Mouse (Mus musculus) midbrain, postnatal 0 days (tissue): Measurements from ENCODE around the gene Hmgb1. TPM values are rescaled to one million over a fixed set of nuclear protein-coding genes. Genes with fewer than 3 reads are reported as not detected.

Source experiments
- ATAC-seq: fragments of 200-750 bp; cut with Nextera tagmentation; 2 replicates; pipeline ENCODE4 v1.8.0; 2017; ENCODE audit warnings: moderate number of reproducible peaks, mild to moderate bottlenecking, moderate TSS enrichment, moderate library complexity; ENCODE audit not compliant: low FRiP score
- DNase-seq: peaks from one replicate; pipeline ENCODE4 v3.0.0-alpha.2; 2015; ENCODE audit warnings: low spot score
- H3K27ac ChIP-seq: fragments of 300-500 bp; sonication (generic); 2 replicates; pipeline ENCODE4 v1.5.1; 2014; ENCODE audit warnings: low read depth, mild to moderate bottlenecking, low read length, mixed read lengths
- H3K27me3 ChIP-seq: fragments of 300-500 bp; sonication (generic); 2 replicates; pipeline ENCODE4 v1.6.1; 2014; ENCODE audit warnings: low read length, control low read depth, mixed read lengths; ENCODE audit not compliant: insufficient read depth
- H3K36me3 ChIP-seq: fragments of 300-500 bp; sonication (generic); 2 replicates; pipeline ENCODE4 v1.6.1; 2014; ENCODE audit warnings: low read length, control low read depth, mixed read lengths; ENCODE audit not compliant: insufficient read depth
- H3K4me1 ChIP-seq: fragments of 300-500 bp; sonication (generic); 2 replicates; pipeline ENCODE4 v1.6.1; 2014; ENCODE audit warnings: mild to moderate bottlenecking, control low read depth, antibody characterized with exemption, low read length, mixed read lengths; ENCODE audit not compliant: insufficient read depth
- H3K4me2 ChIP-seq: fragments of 300-500 bp; sonication (generic); 2 replicates; pipeline ENCODE4 v1.6.1; 2014; ENCODE audit warnings: low read depth, mild to moderate bottlenecking, low read length, mixed read lengths; ENCODE audit not compliant: poor library complexity, severe bottlenecking
- H3K4me3 ChIP-seq: fragments of 300-500 bp; sonication (generic); 2 replicates; pipeline ENCODE4 v1.5.1; 2014; ENCODE audit warnings: low read depth, mild to moderate bottlenecking, low read length, moderate library complexity
- H3K9ac ChIP-seq: fragments of 300-500 bp; sonication (generic); replicated peaks from 2 replicates; pipeline ENCODE4 v1.6.1; 2014; ENCODE audit warnings: mild to moderate bottlenecking, low read length, moderate library complexity, mixed read lengths; ENCODE audit not compliant: poor library complexity, severe bottlenecking
- H3K9me3 ChIP-seq: fragments of 300-500 bp; sonication (generic); 2 replicates; pipeline ENCODE4 v1.6.1; 2016; ENCODE audit warnings: low read length, control low read depth
- CTCF ChIP-seq: IDR thresholded peaks from 2 replicates; pipeline ENCODE4 v1.5.1; 2016; ENCODE audit warnings: antibody characterized with exemption, mild to moderate bottlenecking
- WGBS: fragments of 180-500 bp; shearing (Covaris S2); extraction: QIAGEN DNeasy Blood & Tissue Kit; methylation state at CpG from one replicate; pipeline ENCODE4 v1.1.7; 2014; 5-methylcytosine and 5-hydroxymethylcytosine counted together
- polyA plus RNA-seq: library from polyadenylated mRNA; unstranded; fragments of >200 nt; fragmentation: Nextera tagmentation; extraction: Ambion mirVana; gene quantifications from 2 replicates; pipeline ENCODE4 v1.2.1, GENCODE M21; 2015
- total RNA-seq: library from RNA; depleted of rRNA; stranded (reverse); fragments of >200 nt; gene quantifications from 2 replicates; pipeline ENCODE4 v1.2.3, GENCODE M21; 2014

Hmgb1 gene
- total and polyA plus RNA-seq, 2 experiments from 2014 or later = 171 to 756 TPM

DNA sequence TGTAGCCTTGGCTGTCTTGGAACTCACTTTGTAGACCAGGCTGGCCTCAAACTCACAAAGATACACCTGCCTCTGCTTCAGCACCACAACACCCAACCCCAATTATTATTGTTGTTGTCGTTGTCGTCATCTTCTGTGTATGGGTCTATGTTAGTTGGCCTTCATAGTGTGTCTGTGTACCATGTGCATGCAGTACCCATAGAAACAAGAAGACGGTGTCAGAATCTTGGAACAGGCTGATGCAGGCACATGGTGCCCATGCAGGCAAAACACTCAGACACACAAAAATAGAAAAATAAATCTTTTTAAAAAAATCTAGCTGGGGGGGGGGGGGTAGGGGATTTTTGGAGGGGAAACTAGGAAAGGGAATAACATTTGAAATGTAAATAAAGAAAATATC is 167.1 kb downstream of the Hmgb1 start:
- Histone ChIP-seq H3K9me3 (no peaks in the 10 kb centered on the region), H3K4me3 (no peak overlapping the region), H3K4me2 (no peak overlapping the region), H3K27me3 (no peaks in the 10 kb centered on the region), H3K27ac (no peak overlapping the region), H3K9ac (no peak overlapping the region), H3K36me3 (no peaks in the 10 kb centered on the region), H3K4me1 (no peaks in the 10 kb centered on the region)
- DNase-seq (no peak), ATAC-seq (no peak)
- 94% methylated on average over 3 of the region's 3 CpGs for WGBS
- TF ChIP-seq CTCF = no peak

DNA sequence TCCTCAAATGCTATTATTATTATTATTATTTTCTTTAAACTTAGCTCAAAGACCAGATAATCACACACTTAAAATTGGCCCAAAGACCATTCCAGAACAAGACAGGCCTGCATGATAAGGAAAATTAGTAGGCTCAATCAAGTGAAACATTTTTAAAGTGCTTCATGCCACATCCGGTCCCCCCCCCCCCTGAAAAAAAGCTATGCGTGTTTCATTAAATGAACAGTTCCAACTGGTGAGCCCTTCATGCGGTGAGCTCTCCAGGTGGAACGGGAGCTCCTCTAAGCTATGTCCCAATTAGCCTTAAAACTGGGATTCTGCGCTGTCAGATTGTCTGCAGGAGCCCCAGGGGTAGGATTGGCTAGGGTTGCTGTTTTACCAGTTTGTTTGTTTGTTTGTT is 168.0 kb downstream of the Hmgb1 start:
- Histone ChIP-seq H3K27ac (no peak overlapping the region), H3K4me1 (no peaks in the 10 kb centered on the region), H3K9me3 (no peaks in the 10 kb centered on the region), H3K9ac (no peak overlapping the region), H3K36me3 (no peaks in the 10 kb centered on the region), H3K4me3 (no peak overlapping the region), H3K4me2 (peak overlapping the region; percentile 67; the same call in 1 of the 2 replicates), H3K27me3 (no peaks in the 10 kb centered on the region)
- WGBS = 66% methylated on average over 5 of the region's 5 CpGs
- no peak for DNase-seq
- ATAC-seq = no peak
- no peak for TF ChIP-seq CTCF

DNA sequence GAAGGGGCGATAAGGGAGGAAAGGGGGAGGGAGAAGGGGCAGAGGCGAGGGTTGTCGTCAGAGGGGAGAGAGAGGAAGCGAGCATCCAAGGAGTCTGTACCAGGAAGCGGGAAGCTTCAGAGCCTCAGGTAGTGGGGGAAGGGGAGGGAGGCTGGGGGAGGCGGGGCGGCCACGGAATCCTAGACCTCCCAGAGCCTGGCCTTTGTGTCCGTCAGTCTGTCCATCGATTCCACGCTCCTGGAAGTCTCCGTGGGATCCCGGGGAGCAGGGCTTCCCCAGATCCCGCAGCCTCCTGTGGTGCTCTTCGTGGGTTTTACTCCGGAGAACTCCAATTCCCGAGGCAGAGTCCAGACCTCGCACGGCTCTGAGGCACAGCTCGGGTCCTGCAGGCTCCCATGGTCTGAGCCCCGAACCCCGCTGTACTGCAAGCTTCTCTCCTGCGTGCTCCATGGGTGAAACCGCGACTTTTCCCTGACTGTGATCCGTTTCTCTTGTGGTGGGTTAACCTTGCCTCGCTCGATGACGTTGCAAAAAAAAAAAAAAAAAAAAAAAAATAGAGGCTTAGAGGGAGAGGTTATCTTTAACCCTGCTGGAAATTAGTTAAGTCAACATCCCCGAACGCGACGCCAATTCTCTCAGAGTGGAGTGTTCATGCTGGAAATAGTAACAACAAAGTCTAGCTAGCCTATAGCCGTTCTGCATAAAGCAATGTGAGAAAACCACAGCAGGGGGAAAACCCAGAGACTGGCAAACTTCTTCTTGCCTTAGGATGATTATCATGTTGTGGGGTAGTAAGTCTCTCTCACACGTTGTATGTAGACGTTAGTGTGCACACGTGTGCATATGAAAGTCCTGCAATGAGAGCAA is 168.7 kb downstream of the Hmgb1 start:
- no peak for TF ChIP-seq CTCF
- Histone ChIP-seq H3K27me3 (no peaks in the 10 kb centered on the region), H3K4me2 (peak overlapping the region; percentile 67), H3K27ac (no peak overlapping the region), H3K36me3 (no peaks in the 10 kb centered on the region), H3K4me1 (no peaks in the 10 kb centered on the region), H3K9me3 (no peaks in the 10 kb centered on the region), H3K4me3 (peak overlapping the region; percentile 44), H3K9ac (peak overlapping the region; percentile 58)
- ATAC-seq (peak; percentile 44), DNase-seq (no peak)
- 2% methylated on average over 34 of the region's 37 CpGs for WGBS

GRCm38 (mm10) chr5:149014600-149015268 is 169.6 kb downstream of the Hmgb1 start:
- Histone ChIP-seq H3K9me3 (no peaks in the 10 kb centered on the region), H3K4me3 (peak overlapping the region; percentile 44; the same call in 1 of the 2 replicates), H3K36me3 (no peaks in the 10 kb centered on the region), H3K4me1 (no peaks in the 10 kb centered on the region), H3K4me2 (peak overlapping the region; percentile 67), H3K27me3 (no peaks in the 10 kb centered on the region), H3K9ac (peak overlapping the region; percentile 58; the same call in 1 of the 2 replicates), H3K27ac (no peak overlapping the region)
- no peak for ATAC-seq
- DNase-seq = no peak
- no peak for TF ChIP-seq CTCF
- WGBS = 25% methylated on average over 17 of the region's 17 CpGs

GRCm38 (mm10) chr5:149013817-149014508 is 170.3 kb downstream of the Hmgb1 start:
- no peak overlapping the region for H3K4me2 ChIP-seq

More at GRCm38 (mm10) chr5:149013817-149014508, 170.3 kb downstream of the Hmgb1 start:
- no peak for DNase-seq
- no peak for ATAC-seq
- H3K9ac ChIP-seq = no peak overlapping the region
- no peaks in the 10 kb centered on the region for H3K36me3 ChIP-seq
- no peaks in the 10 kb centered on the region for H3K27me3 ChIP-seq
- H3K4me3 ChIP-seq = no peak overlapping the region
- H3K27ac ChIP-seq = no peak overlapping the region
- WGBS = 76% methylated on average over 7 of the region's 7 CpGs
- H3K4me1 ChIP-seq = no peaks in the 10 kb centered on the region
- H3K9me3 ChIP-seq = no peaks in the 10 kb centered on the region
- TF ChIP-seq CTCF = no peak
